Mouse (Mus musculus) adrenal gland, postnatal 0 days (tissue): Measurements from ENCODE around the gene Ppp2r2c. TPM values are rescaled to one million over a fixed set of nuclear protein-coding genes. Genes with fewer than 3 reads are reported as not detected.

Experiments used
- polyA plus RNA-seq: library from polyadenylated mRNA; unstranded; fragments of >200 nt; fragmentation: Nextera tagmentation; extraction: Ambion mirVana; gene quantifications from 2 replicates; pipeline ENCODE4 v1.2.1, GENCODE M21; 2015

Gene Ppp2r2c
- 4.7 and 9.4 TPM in 2 replicates for polyA plus RNA-seq

GRCm38 (mm10) chr5:36868266-36869090 is at the start of gene Ppp2r2c:
TSS of gene Ppp2r2c (plus strand) at chr5:36868513.

GRCm38 (mm10) chr5:36829913-36830879 is 38.1 kb upstream of the Ppp2r2c start, which contains the start of gene Man2b2:
TSS of gene Man2b2 (minus strand) at chr5:36830653.

GRCm38 (mm10) chr5:36988781-36989624 is 120.7 kb downstream of the Ppp2r2c start, which contains the start of gene Wfs1:
TSS of gene Wfs1 (minus strand) at chr5:36989205.

Other genes with a start within 250 kb of the Ppp2r2c start
- gene D5Ertd579e, start 172.5 kb upstream of the Ppp2r2c start, polyA plus RNA-seq = 12.2 and 18.0 TPM in 2 replicates
- 44.6 and 47.5 TPM in 2 replicates for gene Bloc1s4, start 119.9 kb upstream of the Ppp2r2c start, polyA plus RNA-seq
- gene Mrfap1, start 71.7 kb upstream of the Ppp2r2c start, polyA plus RNA-seq = 380 and 513 TPM in 2 replicates
- gene Man2b2, start 37.9 kb upstream of the Ppp2r2c start, polyA plus RNA-seq = 21.6 and 39.3 TPM in 2 replicates
- 8.4 and 11.6 TPM in 2 replicates for gene Wfs1, start 120.7 kb downstream of the Ppp2r2c start, polyA plus RNA-seq
- gene Gm1043, start 216.9 kb downstream of the Ppp2r2c start, polyA plus RNA-seq = 0.07 and 0.20 TPM in 2 replicates